Mouse (Mus musculus) myocyte (in vitro differentiated cells): ENCODE data around the gene Wnt7b. TPM values are rescaled to one million over a fixed set of nuclear protein-coding genes. Genes with fewer than 3 reads are reported as not detected.

Experiments used
- H3K27me3 ChIP-seq: one replicate; pipeline ENCODE4 v1.6.1; 2011; ENCODE audit not compliant: control insufficient read depth, insufficient read depth, insufficient read length
- H3K36me3 ChIP-seq: one replicate; pipeline ENCODE4 v1.6.1; 2011; ENCODE audit not compliant: control insufficient read depth, insufficient read depth
- H3K4me2 ChIP-seq: one replicate; pipeline ENCODE4 v1.6.1; 2011; ENCODE audit warnings: low read depth, control low read depth
- H3K4me3 ChIP-seq: one replicate; pipeline ENCODE4 v1.5.1; 2011; ENCODE audit warnings: mild to moderate bottlenecking, control low read depth, moderate library complexity
- H3K79me2 ChIP-seq: one replicate; pipeline ENCODE4 v1.6.1; 2011; ENCODE audit not compliant: control insufficient read depth, insufficient read depth
- H3ac ChIP-seq: one replicate; pipeline ENCODE4 v1.6.1; 2011; ENCODE audit not compliant: control insufficient read depth, insufficient read length
- CEBPB ChIP-seq: IDR thresholded peaks from 2 replicates; pipeline ENCODE4 v1.6.1; 2011; ENCODE audit warnings: mild to moderate bottlenecking, moderate library complexity; ENCODE audit not compliant: poor library complexity, insufficient read depth, severe bottlenecking
- E2F4 ChIP-seq: IDR thresholded peaks from one replicate; pipeline ENCODE4 v1.6.1; 2011; ENCODE audit warnings: mild to moderate bottlenecking, control low read depth, moderate library complexity; ENCODE audit not compliant: insufficient read depth
- MAX ChIP-seq: IDR thresholded peaks from one replicate; pipeline ENCODE4 v1.6.1; 2011; ENCODE audit warnings: low read depth, mild to moderate bottlenecking, control low read depth
- MYOD1 ChIP-seq, 3 experiments: IDR thresholded peaks; one replicate each; pipeline ENCODE4 v1.6.1; 2011; ENCODE audit warnings: control low read depth in 2 of 3, low read depth in 2 of 3, mild to moderate bottlenecking in 2 of 3, moderate library complexity in 1 of 3; ENCODE audit not compliant: insufficient read length in 2 of 3, control insufficient read depth in 1 of 3
- MYOG ChIP-seq, 3 experiments: IDR thresholded peaks; one replicate each; pipeline ENCODE4 v1.6.1; 2011; ENCODE audit warnings: control low read depth in 2 of 3, low read depth in 2 of 3, mild to moderate bottlenecking in 2 of 3; ENCODE audit not compliant: insufficient read length in 2 of 3, control insufficient read depth in 1 of 3, insufficient read depth in 1 of 3
- POLR2A ChIP-seq: IDR thresholded peaks from one replicate; pipeline ENCODE4 v1.6.1; 2011; ENCODE audit warnings: low read depth, mild to moderate bottlenecking, control low read depth, moderate library complexity; ENCODE audit not compliant: insufficient read length
- POLR2AphosphoS2 ChIP-seq: IDR thresholded peaks from one replicate; pipeline ENCODE4 v1.6.1; 2011; ENCODE audit warnings: low read depth, control low read depth; ENCODE audit not compliant: insufficient read length
- REST ChIP-seq: IDR thresholded peaks from one replicate; pipeline ENCODE4 v1.6.1; 2011; ENCODE audit warnings: mild to moderate bottlenecking, control low read depth, moderate library complexity; ENCODE audit not compliant: insufficient read depth, insufficient read length
- SRF ChIP-seq: IDR thresholded peaks from one replicate; pipeline ENCODE4 v1.6.1; 2011; ENCODE audit warnings: low read depth; ENCODE audit not compliant: control insufficient read depth, insufficient read length
- TCF12 ChIP-seq: IDR thresholded peaks from one replicate; pipeline ENCODE4 v1.6.1; 2011; ENCODE audit warnings: mild to moderate bottlenecking, control low read depth; ENCODE audit not compliant: poor library complexity, insufficient read depth, severe bottlenecking
- TCF3 ChIP-seq: IDR thresholded peaks from one replicate; pipeline ENCODE4 v1.6.1; 2011; ENCODE audit warnings: low read depth, control low read depth; ENCODE audit not compliant: insufficient read length
- USF1 ChIP-seq: IDR thresholded peaks from one replicate; pipeline ENCODE4 v1.6.1; 2011; ENCODE audit warnings: low read depth, mild to moderate bottlenecking, control low read depth, moderate library complexity
- polyA plus RNA-seq: library from polyadenylated mRNA; unstranded; fragments of >200 nt; fragmentation: generic; extraction: Trizol; gene quantifications from one replicate; pipeline ENCODE4 v1.2.1, GENCODE M21; 2012; ENCODE audit warnings: missing spikeins

The Wnt7b gene
- polyA plus RNA-seq, 1 experiment, result 7.9 TPM

DNA sequence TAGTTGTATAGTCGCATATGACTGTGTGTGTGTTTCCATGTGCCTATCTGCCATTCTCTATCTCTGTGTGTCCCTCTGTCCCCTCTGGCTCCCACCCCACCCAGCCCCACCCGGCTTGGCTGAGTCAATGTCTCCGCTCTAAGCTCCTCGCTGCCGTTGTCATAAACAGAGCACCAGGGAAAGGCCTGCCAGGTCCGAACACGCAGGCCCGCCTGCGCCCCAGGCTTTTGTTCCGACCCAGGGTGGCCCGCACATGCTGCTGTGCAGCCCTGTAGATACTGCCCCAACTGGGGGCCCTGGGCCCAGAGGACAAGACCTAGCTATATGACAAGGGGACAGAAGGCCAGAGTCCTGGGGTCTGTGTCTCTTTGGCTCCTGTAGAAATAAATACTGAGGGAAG is 28.9 kb downstream of the Wnt7b start:
- TF ChIP-seq MYOG (IDR thresholded peaks at IDR 0.05; ENCODE audit: control insufficient read depth in 1 of 3, insufficient read depth in 1 of 3, insufficient read length in 2 of 3, low read depth in 2 of 3) (no peak), MAX (no peak), E2F4 (no peak), POLR2A (no peak), SRF (no peak), USF1 (no peak), TCF3 (no peak), CEBPB (no peak), POLR2AphosphoS2 (no peak), MYOD1 (IDR thresholded peaks at IDR 0.05; ENCODE audit: control insufficient read depth in 1 of 3, insufficient read length in 2 of 3, low read depth in 2 of 3) (no peak), TCF12 (no peak)
- no peak overlapping the region for H3K4me2 ChIP-seq
- no peaks in the 10 kb centered on the region for H3K79me2 ChIP-seq
- no peaks in the 10 kb centered on the region for H3K36me3 ChIP-seq
- H3K27me3 ChIP-seq, result no peaks in the 10 kb centered on the region
- no peak overlapping the region for H3K4me3 ChIP-seq
- H3ac ChIP-seq, result no peak overlapping the region

DNA sequence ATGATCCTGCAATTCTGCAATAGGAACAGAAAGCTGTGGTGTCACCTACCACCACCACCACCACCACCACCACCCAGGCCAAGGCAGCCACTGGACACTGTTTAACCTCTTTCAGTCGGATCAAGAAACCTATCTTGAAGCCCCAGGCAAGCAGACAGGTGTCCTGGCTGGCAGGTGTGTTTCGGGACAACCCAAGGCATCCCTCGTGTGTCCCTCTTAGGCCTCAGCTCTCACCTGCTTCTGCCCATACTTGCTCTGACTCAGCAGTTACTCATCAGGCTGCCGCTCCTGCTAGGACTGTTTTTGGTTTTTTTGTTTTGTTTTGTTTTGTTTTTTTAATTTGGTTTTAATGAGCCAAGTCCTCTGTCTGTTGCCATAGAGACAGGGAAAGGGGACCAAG is 35.8 kb downstream of the Wnt7b start:
- Histone ChIP-seq H3K4me2 (no peak overlapping the region), H3K4me3 (no peak overlapping the region), H3K36me3 (no peaks in the 10 kb centered on the region), H3ac (no peak overlapping the region), H3K79me2 (no peaks in the 10 kb centered on the region), H3K27me3 (no peaks in the 10 kb centered on the region)
- TF ChIP-seq MYOD1 (IDR thresholded peaks at IDR 0.05; ENCODE audit: control insufficient read depth in 1 of 3, insufficient read length in 2 of 3, low read depth in 2 of 3) (peak in 2 of 3 experiments; percentile 71 to 90), MAX (no peak), USF1 (no peak), TCF3 (peak; percentile 18), TCF12 (no peak), MYOG (IDR thresholded peaks at IDR 0.05; ENCODE audit: control insufficient read depth in 1 of 3, insufficient read depth in 1 of 3, insufficient read length in 2 of 3, low read depth in 2 of 3) (peak in 2 of 3 experiments; percentile 44 to 76), E2F4 (no peak)

DNA sequence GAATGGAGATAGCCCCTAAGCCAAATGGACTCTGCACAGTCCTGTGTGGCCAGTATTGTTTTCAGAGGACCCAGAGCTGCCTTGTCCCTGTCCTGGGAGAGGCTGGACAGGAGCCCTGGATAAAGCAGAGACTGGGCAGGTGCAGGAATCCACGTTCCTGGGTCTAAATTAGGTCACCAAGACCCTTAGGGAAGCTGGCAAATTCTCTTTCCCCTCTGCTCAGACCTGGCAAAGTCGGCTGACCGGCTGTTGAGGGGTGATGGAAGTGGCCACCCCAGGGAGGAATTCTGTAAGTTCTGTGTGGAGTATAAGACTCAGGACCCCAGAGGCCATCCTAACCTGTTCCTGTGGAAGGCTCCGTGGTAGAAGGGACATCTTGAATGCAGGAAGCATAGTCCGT is 36.9 kb downstream of the Wnt7b start:
- no peak overlapping the region for H3ac ChIP-seq
- no peak for TF ChIP-seq MYOG (IDR thresholded peaks at IDR 0.05; ENCODE audit: control insufficient read depth in 1 of 3, insufficient read depth in 1 of 3, insufficient read length in 2 of 3, low read depth in 2 of 3)
- no peaks in the 10 kb centered on the region for H3K27me3 ChIP-seq
- no peak overlapping the region for H3K4me2 ChIP-seq
- no peak overlapping the region for H3K4me3 ChIP-seq
- H3K79me2 ChIP-seq, result no peaks in the 10 kb centered on the region
- H3K36me3 ChIP-seq, result no peaks in the 10 kb centered on the region

DNA sequence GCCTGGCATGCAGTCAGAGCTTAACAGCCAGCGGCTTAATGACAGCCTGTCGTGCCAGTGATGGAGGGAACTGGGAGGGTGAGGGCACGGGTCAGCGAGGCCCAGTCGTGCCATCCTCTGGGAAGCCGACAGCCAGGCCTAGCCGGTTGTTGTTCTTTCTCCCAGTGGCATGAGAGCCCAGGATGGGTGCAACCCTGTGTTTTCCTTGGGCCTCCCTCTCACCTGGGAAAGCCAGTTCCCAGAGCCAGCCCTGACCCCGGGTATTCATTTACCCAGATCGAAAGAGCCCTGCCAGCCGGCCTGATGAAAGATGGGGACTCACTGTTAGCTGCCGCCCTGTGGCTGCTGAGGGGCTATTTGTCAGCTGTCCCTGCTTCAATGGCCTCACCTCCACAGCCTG is 44.1 kb downstream of the Wnt7b start:
- Histone ChIP-seq H3K79me2 (no peaks in the 10 kb centered on the region), H3K36me3 (no peaks in the 10 kb centered on the region), H3K4me3 (no peak overlapping the region), H3K4me2 (no peak overlapping the region), H3ac (no peak overlapping the region), H3K27me3 (no peaks in the 10 kb centered on the region)
- TF ChIP-seq TCF12 (no peak), REST (no peak), CEBPB (no peak), E2F4 (no peak), MYOG (IDR thresholded peaks at IDR 0.05; ENCODE audit: control insufficient read depth in 1 of 3, insufficient read depth in 1 of 3, insufficient read length in 2 of 3, low read depth in 2 of 3) (no peak), POLR2AphosphoS2 (no peak), SRF (no peak), MYOD1 (IDR thresholded peaks at IDR 0.05; ENCODE audit: control insufficient read depth in 1 of 3, insufficient read length in 2 of 3, low read depth in 2 of 3) (no peak), MAX (no peak), POLR2A (no peak), USF1 (no peak), TCF3 (no peak)

DNA sequence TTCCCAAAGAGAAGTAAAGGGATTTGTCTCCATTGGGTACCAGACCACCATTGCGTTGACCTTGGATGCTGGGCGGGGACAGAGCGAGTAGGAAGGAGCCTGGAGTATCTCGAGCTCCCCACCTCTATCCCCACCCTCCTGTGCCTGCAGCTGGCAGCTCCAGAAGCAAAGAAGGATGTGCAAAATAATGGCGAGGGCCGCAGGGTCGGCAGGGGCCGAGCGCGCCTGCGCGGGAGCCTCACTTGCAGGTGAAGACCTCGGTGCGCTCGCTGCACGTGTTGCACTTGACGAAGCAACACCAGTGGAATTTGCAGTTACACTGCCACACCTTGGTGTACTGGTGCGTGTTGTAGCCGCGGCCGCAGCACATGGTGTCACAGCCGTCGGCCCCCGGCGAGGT is 45.1 kb downstream of the Wnt7b start:
- H3K4me2 ChIP-seq, result no peak overlapping the region
- no peak overlapping the region for H3ac ChIP-seq
- no peaks in the 10 kb centered on the region for H3K36me3 ChIP-seq
- TF ChIP-seq MYOG (IDR thresholded peaks at IDR 0.05; ENCODE audit: control insufficient read depth in 1 of 3, insufficient read depth in 1 of 3, insufficient read length in 2 of 3, low read depth in 2 of 3), result no peak
- no peak for TF ChIP-seq MYOD1 (IDR thresholded peaks at IDR 0.05; ENCODE audit: control insufficient read depth in 1 of 3, insufficient read length in 2 of 3, low read depth in 2 of 3)
- no peak for TF ChIP-seq TCF3
- no peak for TF ChIP-seq POLR2AphosphoS2
- TF ChIP-seq MAX, result no peak
- TF ChIP-seq SRF, result no peak
- no peak for TF ChIP-seq TCF12
- TF ChIP-seq REST, result no peak
- TF ChIP-seq CEBPB, result no peak
- TF ChIP-seq POLR2A, result no peak
- TF ChIP-seq USF1, result no peak
- TF ChIP-seq E2F4, result no peak
- no peaks in the 10 kb centered on the region for H3K79me2 ChIP-seq
- no peaks in the 10 kb centered on the region for H3K27me3 ChIP-seq
- no peak overlapping the region for H3K4me3 ChIP-seq
